Mouse (Mus musculus) midbrain, embryonic 12.5 days (tissue): ENCODE data around the gene Gpn1. TPM values are rescaled to one million over a fixed set of nuclear protein-coding genes. Genes with fewer than 3 reads are reported as not detected.

Experiments
- ATAC-seq: fragments of 200-750 bp; cut with Nextera tagmentation; 2 replicates; pipeline ENCODE4 v1.8.0; 2017; ENCODE audit warnings: low read depth, moderate TSS enrichment, moderate library complexity; ENCODE audit not compliant: low FRiP score
- H3K27ac ChIP-seq: fragments of 300-500 bp; sonication (generic); replicated peaks from 2 replicates; pipeline ENCODE4 v1.5.1; 2016; ENCODE audit warnings: mild to moderate bottlenecking
- H3K27me3 ChIP-seq: fragments of 300-500 bp; sonication (generic); 2 replicates; pipeline ENCODE4 v1.6.1; 2016; ENCODE audit warnings: mild to moderate bottlenecking
- H3K36me3 ChIP-seq: fragments of 300-500 bp; sonication (generic); 2 replicates; pipeline ENCODE4 v1.6.1; 2016
- H3K4me1 ChIP-seq: fragments of 300-500 bp; sonication (generic); 2 replicates; pipeline ENCODE4 v1.6.1; 2016
- H3K4me2 ChIP-seq: fragments of 300-500 bp; sonication (generic); replicated peaks from 2 replicates; pipeline ENCODE4 v1.6.1; 2016; ENCODE audit warnings: mild to moderate bottlenecking, moderate library complexity
- H3K4me3 ChIP-seq: fragments of 300-500 bp; sonication (generic); 2 replicates; pipeline ENCODE4 v1.5.1; 2016; ENCODE audit warnings: mild to moderate bottlenecking
- H3K9ac ChIP-seq: fragments of 300-500 bp; sonication (generic); replicated peaks from 2 replicates; pipeline ENCODE4 v1.6.1; 2016; ENCODE audit warnings: mild to moderate bottlenecking, moderate library complexity
- H3K9me3 ChIP-seq: fragments of 300-500 bp; sonication (generic); 2 replicates; pipeline ENCODE4 v1.6.1; 2016; ENCODE audit warnings: mild to moderate bottlenecking
- WGBS: fragments of 180-500 bp; shearing (Covaris S2); methylation state at CpG from one replicate; pipeline ENCODE4 v1.1.7; 2016; 5-methylcytosine and 5-hydroxymethylcytosine counted together
- polyA plus RNA-seq: library from polyadenylated mRNA; unstranded; fragments of >200 nt; fragmentation: Nextera tagmentation; extraction: Ambion mirVana; gene quantifications from 2 replicates; pipeline ENCODE4 v1.2.1, GENCODE M21; 2016

Gene Gpn1
- polyA plus RNA-seq: 70.9 and 72.3 TPM in 2 replicates

DNA sequence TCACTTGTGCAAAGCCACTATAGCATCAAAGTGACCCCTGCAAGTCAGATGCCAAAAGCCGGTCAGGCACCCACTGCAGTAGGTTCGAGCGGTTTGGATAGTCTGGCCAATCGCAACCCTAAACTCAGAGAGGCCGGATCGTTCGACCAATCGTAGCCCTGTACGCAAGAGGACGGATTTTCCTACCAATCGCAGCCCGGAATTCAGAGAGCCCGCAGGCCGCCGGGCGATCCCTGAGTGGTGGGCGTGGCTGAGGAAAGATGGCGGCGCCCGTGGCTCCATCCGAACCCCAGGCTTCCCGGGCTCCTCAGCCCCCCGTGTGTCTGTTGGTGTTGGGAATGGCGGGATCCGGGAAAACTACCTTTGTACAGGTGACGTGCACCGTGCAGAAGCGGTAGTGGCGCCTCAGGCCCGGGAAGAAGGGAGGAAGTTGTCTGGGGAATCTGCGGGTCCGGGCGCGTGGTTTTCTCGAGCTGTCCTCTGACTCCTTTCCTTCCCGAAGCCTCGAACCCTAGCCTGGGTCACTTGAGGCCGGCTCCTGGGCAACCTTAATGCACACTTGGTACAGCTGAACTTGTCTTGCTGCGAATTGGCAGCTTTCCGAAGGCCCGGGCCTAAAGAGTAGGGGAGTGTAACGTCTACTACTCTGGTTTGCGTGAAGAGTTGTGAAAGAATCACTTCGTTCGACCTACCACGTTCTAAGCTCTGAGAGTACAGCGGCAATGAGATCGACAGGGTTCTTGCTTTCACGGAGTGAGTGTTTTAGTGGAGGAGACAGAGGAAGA lies at the start of gene Gpn1:
Gpn1 (plus strand) TSS at position 229 of the 785 bp plus-strand sequence.
- peaks cover 32% of the 10 kb centered on the region for H3K36me3 ChIP-seq
- H3K27ac ChIP-seq: no peak within 1 kb of the TSS
- H3K9me3 ChIP-seq: no peaks in the 10 kb centered on the region
- peaks cover 10% of the 10 kb centered on the region for H3K4me1 ChIP-seq
- ATAC-seq: peak; percentile 100
- under 1% methylated on average over 49 of the region's 49 CpGs for WGBS
- peak within 1 kb of the TSS; percentile 75 for H3K9ac ChIP-seq
- peak within 1 kb of the TSS; percentile 90 for H3K4me3 ChIP-seq
- peak within 1 kb of the TSS; percentile 87 for H3K4me2 ChIP-seq
- no peaks in the 10 kb centered on the region for H3K27me3 ChIP-seq

DNA sequence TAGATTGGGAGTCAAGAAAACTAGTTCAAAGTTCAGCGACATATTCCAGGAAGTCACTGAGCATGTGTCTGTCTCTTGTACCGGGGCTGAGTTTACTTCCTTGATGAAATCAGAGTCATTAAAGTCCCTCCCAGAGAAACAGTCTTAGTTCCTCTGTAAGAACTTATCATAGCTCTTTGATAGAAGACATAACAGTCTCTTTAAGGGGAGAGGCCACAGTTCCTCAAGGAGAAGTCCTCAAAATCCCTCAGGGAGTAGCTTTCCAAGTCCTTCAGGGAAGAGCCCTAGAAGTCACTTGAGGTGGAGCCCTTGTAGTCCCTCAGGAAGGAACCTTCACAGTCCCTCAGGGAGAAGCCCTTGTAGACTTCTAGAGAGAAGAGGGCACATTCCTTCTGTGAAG lies 43.2 kb upstream of the Gpn1 start:
- Histone ChIP-seq H3K4me2 (no peak overlapping the region), H3K27ac (no peak overlapping the region), H3K9me3 (no peaks in the 10 kb centered on the region), H3K9ac (no peak overlapping the region), H3K4me1 (peaks cover 15% of the 10 kb centered on the region), H3K36me3 (0 out of 2 replicates have a peak, but pooled peaks cover 3% of the 10 kb centered on the region), H3K4me3 (peak overlapping the region; percentile 10; the same call in 1 of the 2 replicates), H3K27me3 (no peaks in the 10 kb centered on the region)
- ATAC-seq: no peak
- WGBS: 90% methylated on average over 2 of the region's 2 CpGs

DNA sequence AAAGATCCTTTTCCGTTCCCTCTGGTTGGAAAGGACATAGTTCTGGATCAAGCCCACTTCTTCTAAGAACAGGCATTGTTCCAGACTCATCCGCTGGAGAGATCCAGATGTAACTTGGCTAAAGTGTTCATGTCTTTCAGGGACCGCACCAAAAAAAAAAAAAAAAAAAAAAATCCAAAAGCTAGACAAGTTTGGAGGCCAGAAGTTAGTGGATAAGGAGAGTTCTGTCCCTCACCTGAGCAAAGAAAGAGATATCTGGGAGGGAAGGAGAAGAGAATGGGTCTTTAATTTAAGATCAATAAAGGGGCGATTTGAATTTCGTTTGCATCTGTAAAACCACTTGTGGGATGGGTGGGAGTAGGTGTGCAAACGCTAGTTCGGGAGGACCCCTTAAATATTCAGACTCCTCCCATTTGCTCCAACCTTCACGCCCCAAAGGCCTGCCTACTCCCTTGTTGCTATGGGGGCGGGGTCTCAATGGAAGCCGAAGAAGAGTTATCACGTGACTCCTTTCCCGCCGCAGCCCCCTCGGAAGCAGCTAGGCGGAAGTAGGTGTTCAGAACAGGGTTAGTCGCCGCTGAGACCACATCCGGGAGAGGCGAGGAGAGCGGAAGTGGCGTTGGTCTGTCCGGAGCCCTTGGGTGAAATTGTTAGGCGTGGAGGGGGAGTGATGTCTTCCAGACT lies 42.5 kb upstream of the Gpn1 start, which contains the start of gene Zfp512:
Zfp512 (plus strand) TSS at position 554 of the 684 bp plus-strand sequence.
- 6% methylated on average over 23 of the region's 23 CpGs for WGBS
- peak within 1 kb of the TSS; percentile 82 for H3K4me2 ChIP-seq
- H3K27me3 ChIP-seq: no peaks in the 10 kb centered on the region
- H3K9ac ChIP-seq: peak within 1 kb of the TSS; percentile 77
- H3K4me3 ChIP-seq: peak within 1 kb of the TSS; percentile 52
- H3K27ac ChIP-seq: no peak within 1 kb of the TSS
- H3K4me1 ChIP-seq: peaks cover 15% of the 10 kb centered on the region
- ATAC-seq: peak; percentile 99
- no peaks in the 10 kb centered on the region for H3K9me3 ChIP-seq
- H3K36me3 ChIP-seq: 0 out of 2 replicates have a peak, but pooled peaks cover 3% of the 10 kb centered on the region

DNA sequence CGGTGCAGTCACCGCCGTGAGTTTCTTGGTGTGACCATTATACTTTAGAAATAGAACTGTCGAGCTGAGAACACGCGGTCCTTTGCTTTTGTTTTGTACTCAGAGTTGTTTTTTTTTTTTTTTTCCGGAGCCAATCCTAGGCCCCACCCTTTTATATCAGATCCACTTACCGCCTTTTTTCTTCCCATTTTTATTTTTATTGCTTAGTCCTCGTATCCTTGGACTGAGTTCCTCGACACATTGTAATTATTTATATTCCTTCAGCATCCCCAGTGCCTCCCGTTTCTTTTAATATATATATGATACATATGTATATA lies 42.0 kb upstream of the Gpn1 start:
- Histone ChIP-seq H3K4me2 (peak overlapping the region; percentile 82), H3K9me3 (no peaks in the 10 kb centered on the region), H3K27me3 (no peaks in the 10 kb centered on the region), H3K4me1 (peaks cover 15% of the 10 kb centered on the region), H3K36me3 (0 out of 2 replicates have a peak, but pooled peaks cover 3% of the 10 kb centered on the region), H3K4me3 (peak overlapping the region; percentile 52), H3K9ac (peak overlapping the region; percentile 77), H3K27ac (no peak overlapping the region)
- ATAC-seq: peak; percentile 36; the same call in 1 of the 2 replicates
- under 1% methylated on average over 11 of the region's 11 CpGs for WGBS

DNA sequence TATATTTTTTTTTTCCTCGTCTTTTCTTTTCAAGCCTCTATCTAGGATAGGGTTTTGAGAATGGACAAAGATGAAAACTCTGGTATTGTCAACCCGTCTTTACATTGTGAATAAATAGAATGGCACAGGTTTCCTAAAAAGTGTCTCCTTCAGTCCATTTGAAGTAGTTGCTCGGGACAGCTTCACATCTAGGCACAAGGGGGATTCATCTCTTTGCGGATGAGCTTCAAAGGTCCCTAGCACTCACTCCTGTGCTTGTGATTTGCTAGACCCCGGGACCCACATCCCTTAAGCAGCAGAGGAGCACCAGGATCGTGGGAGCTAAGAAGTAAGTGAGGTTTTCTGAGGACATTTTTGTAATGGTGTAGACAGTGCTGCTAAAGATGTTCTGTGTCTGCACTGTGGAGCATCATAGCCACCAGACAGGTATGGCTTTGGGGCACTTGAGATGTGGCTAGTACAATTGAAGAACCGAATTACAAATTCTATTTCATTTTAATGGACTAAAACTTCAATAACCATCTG lies 41.6 kb upstream of the Gpn1 start:
- Histone ChIP-seq H3K9me3 (no peaks in the 10 kb centered on the region), H3K27me3 (no peaks in the 10 kb centered on the region), H3K4me3 (peak overlapping the region; percentile 52), H3K4me2 (peak overlapping the region; percentile 82), H3K4me1 (peaks cover 15% of the 10 kb centered on the region), H3K36me3 (0 out of 2 replicates have a peak, but pooled peaks cover 3% of the 10 kb centered on the region), H3K27ac (no peak overlapping the region), H3K9ac (peak overlapping the region; percentile 77)
- 20% methylated on average over 7 of the region's 7 CpGs for WGBS
- no peak for ATAC-seq

DNA sequence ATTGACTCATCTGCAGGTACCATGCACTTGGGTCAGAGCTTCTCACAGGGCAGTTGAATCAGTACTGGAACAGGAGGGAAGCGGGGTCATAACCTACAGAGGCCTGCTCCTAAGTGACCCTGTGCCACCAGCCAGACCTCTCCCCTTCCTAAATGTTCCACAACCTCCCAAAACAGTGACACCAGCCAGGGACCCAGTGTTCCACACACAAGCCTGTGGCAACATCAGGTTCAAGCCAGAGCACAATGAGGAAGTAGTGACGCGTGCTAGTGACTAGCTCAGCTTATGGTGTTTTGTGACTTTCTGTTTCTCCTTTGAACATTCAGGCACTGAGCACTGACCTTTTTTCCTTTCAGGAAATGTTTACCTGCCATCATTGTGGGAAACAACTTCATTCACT lies 26.7 kb upstream of the Gpn1 start:
- no peak overlapping the region for H3K4me2 ChIP-seq
- no peaks in the 10 kb centered on the region for H3K9me3 ChIP-seq
- 93% methylated on average over 3 of the region's 3 CpGs for WGBS
- no peak overlapping the region for H3K27ac ChIP-seq
- no peak overlapping the region for H3K4me3 ChIP-seq
- H3K4me1 ChIP-seq: no peaks in the 10 kb centered on the region
- ATAC-seq: no peak
- H3K9ac ChIP-seq: no peak overlapping the region
- H3K36me3 ChIP-seq: peaks cover 68% of the 10 kb centered on the region
- H3K27me3 ChIP-seq: no peaks in the 10 kb centered on the region

DNA sequence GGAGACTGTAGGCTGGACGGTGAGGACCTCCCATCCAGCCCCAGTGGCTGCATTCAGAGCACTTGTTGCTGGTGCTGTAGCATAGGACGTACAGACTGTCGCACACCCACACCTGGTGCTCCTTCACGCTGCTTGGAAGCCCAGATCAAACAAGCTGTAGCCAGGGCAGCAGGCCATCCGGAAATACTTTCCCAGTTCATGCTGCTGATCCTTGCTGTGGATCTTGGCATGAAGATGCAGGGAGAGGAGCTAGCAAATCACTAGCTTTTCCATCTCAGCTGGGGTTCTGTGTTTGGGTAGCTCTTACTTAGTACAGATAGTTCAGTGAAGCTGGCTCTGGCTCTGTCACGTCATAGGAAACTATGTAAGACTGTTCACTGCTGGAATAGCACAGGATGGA lies 24.8 kb upstream of the Gpn1 start:
- no peak for ATAC-seq
- Histone ChIP-seq H3K4me3 (no peak overlapping the region), H3K4me1 (no peaks in the 10 kb centered on the region), H3K4me2 (no peak overlapping the region), H3K27ac (no peak overlapping the region), H3K9me3 (no peaks in the 10 kb centered on the region), H3K36me3 (peaks cover 85% of the 10 kb centered on the region), H3K9ac (no peak overlapping the region), H3K27me3 (no peaks in the 10 kb centered on the region)
- 93% methylated on average over 6 of the region's 6 CpGs for WGBS

DNA sequence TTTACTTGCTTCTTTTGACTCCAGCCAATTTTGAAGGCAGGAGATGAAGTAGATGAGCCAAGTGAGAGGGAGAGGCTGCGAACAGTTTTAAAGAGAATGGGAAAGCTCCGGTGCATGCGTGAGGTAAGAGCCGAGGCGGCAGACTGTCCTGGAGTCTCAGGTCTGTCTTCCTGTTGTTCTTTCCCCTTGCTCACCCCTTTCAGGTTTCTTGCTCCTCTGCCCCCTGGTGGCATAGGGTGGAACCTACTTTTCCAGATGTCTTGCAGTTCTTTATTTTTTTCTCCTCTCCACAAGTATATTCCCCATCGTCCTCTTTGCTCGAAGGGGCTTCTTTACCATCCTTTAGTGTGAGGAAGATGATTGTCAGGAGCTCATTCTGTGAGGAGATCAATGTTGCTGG lies 24.2 kb upstream of the Gpn1 start:
- Histone ChIP-seq H3K36me3 (peaks cover 89% of the 10 kb centered on the region), H3K27ac (no peak overlapping the region), H3K9me3 (no peaks in the 10 kb centered on the region), H3K4me1 (no peaks in the 10 kb centered on the region), H3K9ac (no peak overlapping the region), H3K4me3 (no peak overlapping the region), H3K27me3 (no peaks in the 10 kb centered on the region), H3K4me2 (no peak overlapping the region)
- 81% methylated on average over 7 of the region's 7 CpGs for WGBS
- ATAC-seq: no peak

DNA sequence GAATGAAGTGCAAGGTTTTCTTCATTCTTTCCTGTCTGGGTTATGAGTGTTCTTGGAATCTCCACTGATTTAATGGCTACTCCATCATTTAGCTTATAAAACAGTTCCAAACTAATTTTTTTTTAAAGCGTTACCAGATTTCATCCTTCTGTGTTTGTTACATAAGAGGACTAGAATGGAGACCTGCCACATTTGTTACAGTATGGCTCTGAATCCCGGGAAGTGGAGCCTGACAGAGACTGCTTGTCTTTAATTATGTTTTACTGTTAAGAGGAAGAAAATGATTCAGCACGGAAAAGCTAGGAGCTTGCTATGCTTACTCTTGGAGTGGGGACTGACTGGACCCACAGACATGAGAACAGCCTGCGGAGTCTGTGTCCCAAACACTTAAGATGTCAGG lies 14.0 kb upstream of the Gpn1 start:
- H3K9me3 ChIP-seq: no peaks in the 10 kb centered on the region
- WGBS: 93% methylated on average over 4 of the region's 4 CpGs
- H3K4me3 ChIP-seq: no peak overlapping the region
- ATAC-seq: no peak
- H3K4me1 ChIP-seq: no peaks in the 10 kb centered on the region
- H3K36me3 ChIP-seq: peaks cover 84% of the 10 kb centered on the region
- H3K27me3 ChIP-seq: no peaks in the 10 kb centered on the region
- no peak overlapping the region for H3K4me2 ChIP-seq
- H3K9ac ChIP-seq: no peak overlapping the region
- no peak overlapping the region for H3K27ac ChIP-seq

DNA sequence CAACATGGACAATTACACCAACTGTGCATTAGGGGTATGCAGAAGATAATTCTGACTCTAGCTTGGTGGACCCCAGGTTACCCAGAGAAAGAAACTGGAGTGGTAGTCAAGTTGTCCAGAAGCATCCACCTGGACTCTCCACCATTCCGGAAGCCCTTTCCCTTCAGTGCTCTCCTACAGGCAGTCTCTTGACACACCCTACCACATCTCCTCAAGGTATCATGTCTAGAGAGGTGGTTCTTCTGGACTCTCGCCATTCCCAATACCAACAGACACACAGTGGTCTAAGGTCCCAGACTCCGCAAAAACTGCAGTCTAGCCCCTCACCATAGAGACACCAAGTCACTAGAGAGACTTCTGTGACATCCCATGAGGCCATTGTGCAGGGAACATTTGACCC lies 9.1 kb upstream of the Gpn1 start, which contains the start of gene 4930548H24Rik:
4930548H24Rik (plus strand) TSS at position 301 of the 400 bp plus-strand sequence.
- ATAC-seq: no peak
- no peak within 1 kb of the TSS for H3K4me2 ChIP-seq
- H3K27me3 ChIP-seq: no peaks in the 10 kb centered on the region
- H3K27ac ChIP-seq: no peak within 1 kb of the TSS
- no peak within 1 kb of the TSS for H3K9ac ChIP-seq
- H3K36me3 ChIP-seq: peaks cover 37% of the 10 kb centered on the region
- no peak within 1 kb of the TSS for H3K4me3 ChIP-seq
- H3K4me1 ChIP-seq: no peaks in the 10 kb centered on the region
- WGBS: 95% methylated on average over 3 of the region's 3 CpGs
- H3K9me3 ChIP-seq: no peaks in the 10 kb centered on the region

DNA sequence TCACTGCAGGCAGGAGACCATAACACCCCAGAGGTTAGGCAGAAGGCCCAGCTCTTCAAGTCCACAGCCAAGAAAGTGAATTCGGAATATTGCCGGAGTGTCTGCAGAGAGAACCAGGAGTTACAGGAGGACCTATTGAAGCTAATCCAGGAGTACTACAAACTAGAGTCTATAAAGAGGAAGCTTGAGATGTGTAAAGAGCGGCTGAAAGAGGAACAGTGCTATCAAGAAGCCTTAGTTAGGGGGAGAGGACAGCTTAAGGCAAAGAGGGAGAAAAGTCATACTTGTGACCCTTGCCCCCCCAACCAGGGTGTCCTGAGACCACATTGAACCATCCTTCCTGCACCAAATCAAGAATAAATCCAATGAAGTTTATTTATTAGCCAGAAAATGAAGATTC lies 6.7 kb upstream of the Gpn1 start:
- no peak overlapping the region for H3K4me3 ChIP-seq
- 95% methylated on average over 3 of the region's 3 CpGs for WGBS
- no peak for ATAC-seq
- H3K27me3 ChIP-seq: no peaks in the 10 kb centered on the region
- H3K27ac ChIP-seq: no peak overlapping the region
- H3K9ac ChIP-seq: no peak overlapping the region
- peaks cover 15% of the 10 kb centered on the region; the same call in 1 of the 2 replicates for H3K36me3 ChIP-seq
- no peaks in the 10 kb centered on the region for H3K9me3 ChIP-seq
- H3K4me2 ChIP-seq: no peak overlapping the region
- no peaks in the 10 kb centered on the region for H3K4me1 ChIP-seq
